Mouse (Mus musculus) erythroid progenitor cell, adult 5-6 weeks (primary cell): ENCODE measurements around the gene Srek1ip1. TPM values are rescaled to one million over a fixed set of nuclear protein-coding genes. Genes with fewer than 3 reads are reported as not detected.

Source experiments
- ATAC-seq: replicated peaks from 2 replicates; pipeline ENCODE4 v1.8.0; 2016; ENCODE audit warnings: moderate number of reproducible peaks, mild to moderate bottlenecking, moderate TSS enrichment, inconsistent platforms; ENCODE audit not compliant: poor library complexity, low FRiP score, severe bottlenecking
- total RNA-seq, 2 experiments: library from RNA; stranded (forward) in 1 of 2; stranded (reverse) in 1 of 2; fragments of 150-400 nt in 1 of 2; fragments of 186-747, 209-891 nt in 1 of 2; gene quantifications; 2 replicates each; pipeline versions ENCODE4 v1.2.3 to v1.2.4; 2015 to 2017; ENCODE audit warnings: low replicate concordance in 2 of 2

The Srek1ip1 gene
- 11.9 and 30.2 TPM in 2 replicates for total RNA-seq (2015; ENCODE audit: low replicate concordance)
- total RNA-seq (2017; ENCODE audit: low replicate concordance) = 6.3 and 12.2 TPM in 2 replicates

GRCm38 (mm10) chr13:104792184-104792583 lies at the start of gene Srek1ip1:
Srek1ip1 (plus strand) TSS chr13:104792484.
- no peak for ATAC-seq

- no peak for ATAC-seq
Measured at GRCm38 (mm10) chr13:104742866-104743265, 49.4 kb upstream of the Srek1ip1 start.

- ATAC-seq = no peak
Measured at GRCm38 (mm10) chr13:104747032-104747431, 45.3 kb upstream of the Srek1ip1 start.

GRCm38 (mm10) chr13:104759381-104759780 lies 32.9 kb upstream of the Srek1ip1 start:
- no peak for ATAC-seq

GRCm38 (mm10) chr13:104762401-104762800 lies 29.9 kb upstream of the Srek1ip1 start:
- ATAC-seq = no peak

GRCm38 (mm10) chr13:104763193-104763592 lies 29.1 kb upstream of the Srek1ip1 start:
- no peak for ATAC-seq

GRCm38 (mm10) chr13:104779104-104779670 lies 13.1 kb upstream of the Srek1ip1 start:
- ATAC-seq = no peak

- ATAC-seq = no peak
Measured at GRCm38 (mm10) chr13:104787260-104787659, 5.0 kb upstream of the Srek1ip1 start.

- ATAC-seq = peak; percentile 59
Measured at GRCm38 (mm10) chr13:104789663-104790062, 2.6 kb upstream of the Srek1ip1 start.

GRCm38 (mm10) chr13:104794421-104794820 lies 2.1 kb downstream of the Srek1ip1 start:
- ATAC-seq = no peak

- no peak for ATAC-seq
Measured at GRCm38 (mm10) chr13:104799067-104799466, 6.8 kb downstream of the Srek1ip1 start.

- no peak for ATAC-seq
Measured at GRCm38 (mm10) chr13:104799566-104800182, 7.4 kb downstream of the Srek1ip1 start.

GRCm38 (mm10) chr13:104805681-104806080 lies 13.4 kb downstream of the Srek1ip1 start:
- ATAC-seq = no peak

- no peak for ATAC-seq
Measured at GRCm38 (mm10) chr13:104816270-104816634, 24.0 kb downstream of the Srek1ip1 start.

GRCm38 (mm10) chr13:104816635-104817571 lies 24.6 kb downstream of the Srek1ip1 start, which contains the start of gene Cwc27:
Cwc27 (minus strand) TSS chr13:104817142.
- peak; percentile 89 for ATAC-seq

- ATAC-seq = peak; percentile 20
Measured at GRCm38 (mm10) chr13:104817696-104818095, 25.4 kb downstream of the Srek1ip1 start.

GRCm38 (mm10) chr13:104821192-104821591 lies 28.9 kb downstream of the Srek1ip1 start:
- no peak for ATAC-seq

GRCm38 (mm10) chr13:104821908-104822307 lies 29.6 kb downstream of the Srek1ip1 start:
- ATAC-seq = no peak

GRCm38 (mm10) chr13:104822411-104822838 lies 30.1 kb downstream of the Srek1ip1 start:
- no peak for ATAC-seq

GRCm38 (mm10) chr13:104825470-104825869 lies 33.2 kb downstream of the Srek1ip1 start:
- ATAC-seq = no peak
